Mouse (Mus musculus) bone marrow macrophage, adult 2 months (primary cell): Measurements from ENCODE around the gene Ulk4. TPM values are rescaled to one million over a fixed set of nuclear protein-coding genes. Genes with fewer than 3 reads are reported as not detected.
"Not testable (repeated sequence)": the region's sequence is repeated elsewhere in the genome, so short reads cannot be mapped to it uniquely, and the experiment has no call there.

Experiments used
- H3K27ac ChIP-seq: 2 replicates; pipeline ENCODE4 v1.5.1; 2012; ENCODE audit warnings: low read depth, low read length; ENCODE audit not compliant: insufficient read depth
- H3K4me1 ChIP-seq: 2 replicates; pipeline ENCODE4 v1.6.1; 2012; ENCODE audit warnings: low read length; ENCODE audit not compliant: control insufficient read depth, insufficient read depth
- H3K4me3 ChIP-seq: 2 replicates; pipeline ENCODE4 v1.5.1; 2012; ENCODE audit warnings: mild to moderate bottlenecking, low read length, moderate library complexity; ENCODE audit not compliant: insufficient read depth
- CTCF ChIP-seq: IDR thresholded peaks from 2 replicates; pipeline ENCODE4 v1.5.1; 2012; ENCODE audit warnings: low read depth, mild to moderate bottlenecking, low read length, moderate library complexity
- POLR2A ChIP-seq: IDR thresholded peaks from 2 replicates; pipeline ENCODE4 v1.6.1; 2012; ENCODE audit warnings: mild to moderate bottlenecking, low read depth, low read length, borderline replicate concordance
- polyA plus RNA-seq: library from polyadenylated mRNA; stranded (reverse); fragments of >200 nt; gene quantifications from 2 replicates; pipeline ENCODE4 v1.2.4, GENCODE M21; 2012; ENCODE audit not compliant: missing spikeins, insufficient read depth, insufficient read length

Gene Ulk4
- polyA plus RNA-seq, 1 experiment: 1.3 TPM

DNA sequence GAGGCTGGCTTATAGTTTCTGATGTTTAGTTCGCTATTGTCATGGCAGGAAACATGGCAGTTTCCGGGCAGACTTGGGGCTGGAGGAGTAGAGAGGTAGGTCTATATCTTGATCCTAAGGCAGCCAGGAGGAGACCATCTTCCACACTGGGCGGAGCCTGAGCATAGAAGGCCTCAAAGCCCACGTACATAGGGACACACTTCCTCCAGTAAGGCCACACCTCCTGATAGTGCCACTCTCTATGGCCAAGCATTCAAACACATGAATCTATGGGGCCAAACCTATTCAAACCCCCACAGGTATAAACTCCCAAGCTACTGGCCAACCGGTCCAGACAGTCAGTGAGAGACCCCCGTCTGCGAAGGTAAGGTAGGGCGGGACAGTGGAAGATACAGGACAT, 35.6 kb downstream of the Ulk4 start:
- H3K27ac ChIP-seq: no peak overlapping the region
- TF ChIP-seq CTCF (no peak), POLR2A (no peak)
- no peaks in the 10 kb centered on the region for H3K4me1 ChIP-seq
- H3K4me3 ChIP-seq: no peak overlapping the region

DNA sequence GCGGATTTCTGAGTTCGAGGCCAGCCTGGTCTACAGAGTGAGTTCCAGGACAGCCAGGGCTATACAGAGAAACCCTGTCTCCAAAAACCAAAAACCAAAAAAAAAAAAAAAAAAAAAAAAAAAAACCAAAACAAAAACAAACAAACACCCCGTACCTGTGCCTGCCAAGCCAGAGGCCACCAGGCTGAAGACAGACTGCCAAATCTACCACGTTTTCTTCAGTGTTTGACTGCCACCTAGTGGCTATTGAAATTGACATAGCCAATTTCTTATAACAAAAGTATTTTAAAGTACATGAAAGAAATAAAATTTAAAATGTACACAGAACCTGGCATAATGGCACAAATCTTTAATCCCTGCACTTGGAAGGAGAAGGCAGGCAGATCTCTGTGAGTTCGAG, 36.8 kb downstream of the Ulk4 start:
- H3K27ac ChIP-seq, H3K4me1 ChIP-seq, H3K4me3 ChIP-seq: not testable (repeated sequence)
- TF ChIP-seq CTCF: peak; percentile 45

DNA sequence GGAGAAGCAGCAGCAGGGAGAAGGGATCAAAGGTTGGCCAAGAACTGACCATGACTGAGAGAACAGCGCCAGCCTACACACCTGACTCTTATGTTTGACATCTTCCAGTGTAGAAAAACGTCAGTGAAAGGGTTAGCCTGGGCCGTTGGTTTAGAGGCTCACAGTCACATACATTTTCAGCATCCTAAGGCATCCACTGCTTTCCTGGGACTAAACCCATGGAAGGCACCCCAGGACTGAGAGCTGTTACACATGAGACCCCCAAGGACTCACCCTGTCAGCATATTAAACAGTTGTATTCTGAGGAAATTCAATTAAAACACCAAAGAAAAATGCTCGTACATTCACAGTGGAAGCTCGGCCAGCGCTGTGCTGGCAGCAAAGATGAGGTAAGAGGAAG, 37.4 kb downstream of the Ulk4 start:
- no peak overlapping the region for H3K27ac ChIP-seq
- no peak overlapping the region for H3K4me3 ChIP-seq
- no peaks in the 10 kb centered on the region for H3K4me1 ChIP-seq
- TF ChIP-seq POLR2A (no peak), CTCF (no peak)

DNA sequence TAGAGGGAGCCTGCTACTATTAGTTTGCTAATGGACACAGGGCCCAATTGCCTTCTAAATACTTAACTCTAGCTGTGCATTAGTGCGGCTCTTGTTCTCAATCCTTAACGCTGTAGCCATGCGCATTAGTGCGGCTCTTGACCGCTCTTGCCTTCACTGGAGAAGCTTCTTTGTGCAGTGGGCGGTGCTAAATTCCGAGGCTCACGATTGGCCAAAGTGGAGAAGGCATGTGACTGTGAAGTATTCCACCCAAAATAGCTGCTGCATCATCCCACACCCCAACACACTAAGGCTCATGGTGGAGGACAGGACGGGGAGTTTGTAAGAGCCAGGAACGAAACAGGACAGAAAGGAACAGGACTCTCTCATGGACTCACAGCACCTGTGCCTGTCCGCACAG, 58.4 kb downstream of the Ulk4 start:
- no peak overlapping the region for H3K4me3 ChIP-seq
- no peak overlapping the region for H3K27ac ChIP-seq

DNA sequence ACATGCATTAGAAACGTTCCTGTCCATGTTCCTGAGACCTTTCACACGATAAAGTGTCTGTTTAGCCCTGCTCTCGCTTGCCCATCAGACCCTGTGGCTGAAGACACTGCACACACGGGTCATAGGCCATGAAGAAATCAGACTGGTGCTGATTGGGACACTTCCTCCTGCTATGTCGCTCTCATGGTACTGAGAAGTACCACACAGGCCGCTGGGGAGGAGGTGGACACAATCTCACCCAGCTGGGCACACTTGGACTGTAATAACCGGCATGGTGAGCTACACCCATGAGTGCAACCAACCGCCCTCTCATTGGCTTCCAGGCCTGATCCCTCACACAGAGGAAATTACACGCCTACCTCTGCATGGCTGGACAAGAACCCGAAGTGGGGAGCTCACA, 58.8 kb downstream of the Ulk4 start:
- Histone ChIP-seq H3K4me1 (peaks cover 4% of the 10 kb centered on the region; the same call in 1 of the 2 replicates), H3K27ac (no peak overlapping the region), H3K4me3 (no peak overlapping the region)
- TF ChIP-seq CTCF (no peak), POLR2A (no peak)

More for the DNA sequence above, 58.4 kb downstream of the Ulk4 start:
- TF ChIP-seq POLR2A: no peak
- no peak for TF ChIP-seq CTCF
- H3K4me1 ChIP-seq: peaks cover 4% of the 10 kb centered on the region; the same call in 1 of the 2 replicates

DNA sequence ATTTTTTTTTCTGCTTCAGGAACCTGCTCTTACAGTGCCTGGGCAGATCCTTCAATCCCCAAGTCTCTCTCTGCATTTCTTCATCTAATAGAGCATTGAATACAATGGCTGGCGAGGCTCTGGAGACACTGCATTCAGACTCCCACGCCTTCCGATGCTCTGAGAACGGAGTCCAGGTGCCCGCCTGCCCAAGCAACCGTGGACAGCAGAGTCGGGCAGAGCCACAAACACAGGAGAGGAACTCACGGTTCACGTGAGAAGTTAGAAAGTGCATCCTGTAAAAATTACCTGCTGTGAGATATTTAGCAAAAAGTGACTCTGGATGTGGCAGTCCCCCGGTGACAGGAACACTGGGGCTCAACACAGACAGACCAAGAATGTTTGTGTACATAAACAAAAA, 59.3 kb downstream of the Ulk4 start:
- H3K4me3 ChIP-seq: no peak overlapping the region
- peaks cover 4% of the 10 kb centered on the region; the same call in 1 of the 2 replicates for H3K4me1 ChIP-seq
- TF ChIP-seq POLR2A: no peak
- no peak for TF ChIP-seq CTCF
- H3K27ac ChIP-seq: no peak overlapping the region

DNA sequence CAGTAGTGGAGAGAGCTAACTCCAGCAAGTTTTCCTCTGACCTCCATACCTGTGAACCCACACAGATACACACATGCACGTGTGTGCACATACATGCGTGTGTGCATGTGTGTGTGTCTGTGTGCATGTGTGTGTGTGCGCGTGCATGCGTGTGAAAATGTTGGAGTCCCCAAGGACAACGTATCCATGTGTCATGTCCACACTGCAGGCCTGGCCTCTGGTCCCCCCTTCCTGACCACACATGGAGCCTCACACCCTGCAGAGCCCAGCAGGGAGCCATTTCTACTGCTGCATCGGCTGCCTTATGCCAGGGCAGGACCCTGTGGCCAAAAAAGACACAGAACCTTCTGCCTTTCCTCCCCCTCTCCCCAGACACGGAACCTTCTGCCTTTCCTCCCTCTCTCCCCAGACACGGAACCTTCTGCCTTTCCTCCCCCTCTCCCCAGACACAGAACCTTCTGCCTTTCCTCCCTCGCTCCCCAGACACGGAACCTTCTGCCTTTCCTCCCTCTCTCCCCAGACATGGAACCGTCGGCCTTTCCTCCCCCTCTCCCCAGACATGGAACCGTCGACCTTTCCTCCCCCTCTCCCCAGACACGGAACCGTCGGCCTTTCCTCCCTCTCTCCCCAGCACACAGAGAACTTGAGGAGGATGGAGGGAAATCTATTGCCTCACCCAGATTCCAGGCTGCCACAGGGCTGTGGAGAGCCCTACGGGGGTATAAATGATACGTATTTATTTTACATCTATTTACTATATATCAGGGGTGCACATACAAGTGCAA, 60.3 kb downstream of the Ulk4 start:
- peaks cover 4% of the 10 kb centered on the region; the same call in 1 of the 2 replicates for H3K4me1 ChIP-seq
- H3K4me3 ChIP-seq: no peak overlapping the region
- no peak overlapping the region for H3K27ac ChIP-seq
- TF ChIP-seq CTCF (no peak), POLR2A (no peak)

DNA sequence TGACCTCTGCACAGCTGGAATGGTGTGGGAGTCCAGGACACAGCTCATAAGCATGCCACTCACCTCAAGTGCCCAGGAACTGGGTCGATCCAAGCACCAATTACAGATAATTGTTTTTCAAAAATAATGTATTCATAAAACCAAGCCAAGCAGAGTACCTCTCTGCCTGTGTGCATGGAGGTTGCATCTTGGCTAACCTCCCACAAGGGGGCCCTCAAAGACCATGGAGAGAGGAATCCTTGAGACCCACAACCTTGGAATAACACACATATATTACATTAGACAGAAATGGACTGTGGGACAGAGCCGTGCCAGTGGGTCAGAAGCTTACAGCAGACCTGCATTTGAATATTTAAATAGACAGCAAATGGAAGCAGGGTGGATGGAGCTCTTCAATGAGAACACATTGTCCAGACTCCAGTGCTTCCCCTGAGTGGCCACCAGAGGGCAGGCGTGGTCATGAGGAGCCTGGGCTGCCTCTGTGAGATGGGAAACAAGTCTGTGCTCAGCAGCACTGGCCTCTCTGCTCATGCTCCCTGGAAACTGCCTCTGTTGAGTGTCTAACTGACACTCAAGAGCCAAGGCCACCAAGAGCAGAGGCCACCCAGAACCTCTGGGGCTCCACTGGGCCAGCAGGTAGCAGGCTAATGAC, 61.5 kb downstream of the Ulk4 start:
- TF ChIP-seq POLR2A: no peak
- TF ChIP-seq CTCF: peak; percentile 96
- Histone ChIP-seq H3K4me1 (peaks cover 4% of the 10 kb centered on the region; the same call in 1 of the 2 replicates), H3K4me3 (no peak overlapping the region), H3K27ac (no peak overlapping the region)

DNA sequence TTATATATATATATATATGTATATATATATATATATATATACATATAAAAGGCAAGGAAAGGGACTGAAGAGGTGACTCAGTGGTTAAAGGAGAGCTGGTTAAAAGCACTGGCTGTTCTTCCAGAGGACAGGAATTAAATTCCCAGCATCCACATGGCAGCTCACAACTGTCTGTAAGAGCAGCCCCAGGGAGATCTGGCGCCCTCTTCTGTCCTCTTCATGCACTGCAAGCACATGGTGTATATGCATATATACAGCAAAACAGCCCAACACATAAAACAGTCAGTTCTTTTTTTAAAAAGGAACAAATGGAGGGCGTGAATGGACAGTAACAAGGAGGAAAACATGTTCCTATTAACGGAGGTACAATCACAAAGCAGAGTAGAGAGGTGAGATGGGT, 64.7 kb downstream of the Ulk4 start:
- TF ChIP-seq POLR2A (no peak), CTCF (no peak)
- Histone ChIP-seq H3K4me3 (no peak overlapping the region), H3K27ac (no peak overlapping the region), H3K4me1 (no peaks in the 10 kb centered on the region)

DNA sequence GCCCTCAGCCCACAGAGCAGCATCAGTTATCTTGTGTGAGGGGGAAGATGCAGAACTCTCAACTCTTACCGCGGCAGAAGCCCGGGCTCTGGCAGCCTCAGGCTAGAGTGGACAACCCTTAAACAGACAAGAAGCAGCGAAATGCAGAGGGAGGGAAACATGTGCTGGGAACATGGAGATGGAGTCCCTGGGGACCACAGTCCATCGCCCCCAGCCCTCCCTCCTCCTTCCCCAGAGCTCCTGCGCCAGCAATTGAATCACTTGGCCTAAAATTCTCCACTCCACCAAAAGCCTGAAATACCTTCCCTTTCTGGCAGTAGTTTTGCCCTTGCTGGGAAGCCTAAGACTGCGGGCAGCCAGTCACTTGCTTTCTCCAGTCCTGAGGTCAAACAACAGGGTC, 72.0 kb downstream of the Ulk4 start:
- TF ChIP-seq POLR2A (no peak), CTCF (no peak)
- Histone ChIP-seq H3K4me1 (no peaks in the 10 kb centered on the region), H3K27ac (no peak overlapping the region), H3K4me3 (no peak overlapping the region)
